Mouse (Mus musculus): Measurements from ENCODE around the gene Rell1.
"Not testable (repeated sequence)": the region's sequence is repeated elsewhere in the genome, so short reads cannot be mapped to it uniquely, and the experiment has no call there.

Gene Rell1

GRCm38 (mm10) chr5:63903329-63903728 lies 65.4 kb downstream of the Rell1 start:
- in situ Hi-C loops (cut with MboI, MseI), result loop anchor here in 1 of 2 experiments (10.0 kb wide), 1 partner anchor 101 kb away; no protein-coding TSS in a partner anchor

- in situ Hi-C loops (cut with MboI, MseI), result no loop called here
Observed at GRCm38 (mm10) chr5:63897820-63898110, 70.9 kb downstream of the Rell1 start.

- in situ Hi-C loops (cut with MboI, MseI), result not testable (repeated sequence)
Observed at GRCm38 (mm10) chr5:63897001-63897819, 71.5 kb downstream of the Rell1 start.

GRCm38 (mm10) chr5:63891912-63892311 lies 76.8 kb downstream of the Rell1 start:
- in situ Hi-C loops (cut with MboI, MseI), result no loop called here

GRCm38 (mm10) chr5:63891241-63891640 lies 77.5 kb downstream of the Rell1 start:
- in situ Hi-C loops (cut with MboI, MseI), result no loop called here

GRCm38 (mm10) chr5:63887111-63887510 lies 81.6 kb downstream of the Rell1 start:
- in situ Hi-C loops (cut with MboI, MseI), result loop anchor here (5.0 to 10.0 kb wide), 2 partner anchors 72 to 75 kb away; partner anchors contain the start of gene 0610040J01Rik (in 2 of the 2)

- in situ Hi-C loops (cut with MboI, MseI), result loop anchor here (5.0 to 10.0 kb wide), 2 partner anchors 72 to 74 kb away; partner anchors contain the start of gene 0610040J01Rik (in 2 of the 2)
Observed at GRCm38 (mm10) chr5:63886709-63887108, 82.0 kb downstream of the Rell1 start.

GRCm38 (mm10) chr5:63886292-63886691 lies 82.4 kb downstream of the Rell1 start:
- in situ Hi-C loops (cut with MboI, MseI), result loop anchor here (5.0 to 10.0 kb wide), 2 partner anchors 71 to 74 kb away; partner anchors contain the start of gene 0610040J01Rik (in 2 of the 2)

- in situ Hi-C loops (cut with MboI, MseI), result no loop called here
Observed at GRCm38 (mm10) chr5:63879026-63879425, 89.7 kb downstream of the Rell1 start.

GRCm38 (mm10) chr5:63876081-63876480 lies 92.6 kb downstream of the Rell1 start:
- in situ Hi-C loops (cut with MboI, MseI), result no loop called here

GRCm38 (mm10) chr5:63874880-63875279 lies 93.8 kb downstream of the Rell1 start:
- in situ Hi-C loops (cut with MboI, MseI), result loop anchor here in 1 of 2 experiments (5.0 kb wide), 1 partner anchor 978 kb away; no protein-coding TSS in a partner anchor

- in situ Hi-C loops (cut with MboI, MseI), result loop anchor here in 1 of 2 experiments (5.0 kb wide), 1 partner anchor 975 kb away; no protein-coding TSS in a partner anchor
Observed at GRCm38 (mm10) chr5:63872176-63872932, 96.3 kb downstream of the Rell1 start.

GRCm38 (mm10) chr5:63867421-63867820 lies 101.3 kb downstream of the Rell1 start:
- in situ Hi-C loops (cut with MboI, MseI), result no loop called here

GRCm38 (mm10) chr5:63858901-63859300 lies 109.8 kb downstream of the Rell1 start:
- in situ Hi-C loops (cut with MboI, MseI), result no loop called here

All from T-helper 17 cell (primary cell).